Mouse (Mus musculus) CH12.LX (cell line): ENCODE results near the gene Cactin.

ENCODE experiments used
- CHD2 ChIP-seq: IDR thresholded peaks from 2 replicates; pipeline ENCODE4 v1.6.1; 2011; ENCODE audit warnings: low read length, improper control_type of control experiment
- CTCF ChIP-seq, 2 experiments: IDR thresholded peaks in 1 of 2; conservative IDR thresholded peaks in 1 of 2; 2 replicates each; pipeline ENCODE4 v1.5.1; 2011 to 2012; ENCODE audit warnings: low read depth in 2 of 2, low read length in 2 of 2, improper control_type of control experiment in 1 of 2, inconsistent platforms in 1 of 2, mild to moderate bottlenecking in 1 of 2, moderate library complexity in 1 of 2
- EP300 ChIP-seq: IDR thresholded peaks from 2 replicates; pipeline ENCODE4 v1.6.1; 2011; ENCODE audit warnings: low read length, improper control_type of control experiment
- MAFK ChIP-seq: IDR thresholded peaks from 2 replicates; pipeline ENCODE4 v1.6.1; 2011; ENCODE audit warnings: low read length, improper control_type of control experiment; ENCODE audit not compliant: insufficient replicate concordance
- MAX ChIP-seq: IDR thresholded peaks from 2 replicates; pipeline ENCODE4 v1.6.1; 2011; ENCODE audit warnings: low read length, improper control_type of control experiment
- POLR2A ChIP-seq: IDR thresholded peaks from 2 replicates; pipeline ENCODE4 v1.6.1; 2011; ENCODE audit warnings: low read depth, mild to moderate bottlenecking, improper control_type of control experiment, low read length
- RCOR1 ChIP-seq: conservative IDR thresholded peaks from 2 replicates; pipeline ENCODE4 v1.6.1; 2012; ENCODE audit warnings: low read depth, mild to moderate bottlenecking, inconsistent platforms, low read length, improper control_type of control experiment
- USF1 ChIP-seq: IDR thresholded peaks from 2 replicates; pipeline ENCODE4 v1.6.1; 2014; ENCODE audit warnings: low read depth, mild to moderate bottlenecking, inconsistent platforms, low read length, improper control_type of control experiment
- ZC3H11A ChIP-seq: IDR thresholded peaks from 2 replicates; pipeline ENCODE4 v1.6.1; 2012; ENCODE audit warnings: low read depth, mild to moderate bottlenecking, inconsistent platforms, low read length, improper control_type of control experiment
- ZNF384 ChIP-seq: IDR thresholded peaks from 2 replicates; pipeline ENCODE4 v1.6.1; 2012; ENCODE audit warnings: low read depth, low read length, improper control_type of control experiment, inconsistent platforms

- TF ChIP-seq MAFK: no peak
- TF ChIP-seq RCOR1: no peak
- no peak for TF ChIP-seq ZNF384
- TF ChIP-seq MAX: no peak
- no peak for TF ChIP-seq USF1
- no peak for TF ChIP-seq CHD2
- no peak for TF ChIP-seq ZC3H11A
- no peak for TF ChIP-seq CTCF (conservative IDR thresholded peaks at IDR 0.05 in 1 of 2, IDR thresholded peaks at IDR 0.05 in 1 of 2; ENCODE audit: low read depth in 2 of 2, low read length in 2 of 2)
- TF ChIP-seq POLR2A: no peak
- no peak for TF ChIP-seq EP300
Measured at GRCm38 (mm10) chr10:81345162-81345534, 24.2 kb downstream of the Cactin start.
